In genomic region chr2:146299841-146300460, GRCm38 (mm10) we compare ENCODE assay signal across 20 mouse cellular contexts.
DNase-seq lines count a peak whose midpoint lies in the region; ATAC-seq and TF ChIP-seq lines count a peak whose summit lies in the region.
"Had no signal": no experiment of that assay in that cellular context is flagged by ENCODE, and none has a peak within 500 bp of the region (broad histone marks: within the 10 kb centered on the region; RNA-seq: fewer than 3 reads in every experiment).

No protein-coding gene starts in this region.

- ATAC-seq in hindbrain, embryonic 12.5 days (ENCODE audit: low FRiP score), result peak; percentile 45; the same call in 1 of the 2 replicates
- no peak for ATAC-seq in hindbrain, embryonic 13.5 days (ENCODE audit: low FRiP score)
- peak; percentile 50; the same call in 1 of the 2 replicates for ATAC-seq in embryonic facial prominence, embryonic 14.5 days (ENCODE audit: low read depth)
- ATAC-seq in forebrain, postnatal 0 days, result no peak
- ATAC-seq in midbrain, embryonic 16.5 days, result peak; percentile 59; the same call in 1 of the 2 replicates
- ATAC-seq: intestine, postnatal 0 days had no signal

- TF ChIP-seq CTCF in forebrain, postnatal 0 days (IDR thresholded peaks at IDR 0.05; ENCODE audit: low read depth), result no peak

- peak; percentile 52 for DNase-seq in embryonic facial prominence, embryonic 14.5 days (ENCODE audit: low spot score)
- no peak for DNase-seq in forebrain, postnatal 0 days
- DNase-seq in kidney, postnatal 10 days, result no peak
- DNase-seq in kidney, postnatal 36 days, result no peak
- no peak for DNase-seq in testis, postnatal 14 days (ENCODE audit: low spot score)
- DNase-seq: B cell, adult 2 months; cerebellum, postnatal 14 days; heart, adult 18-20 months; lung, postnatal 10 days; right cerebral cortex, adult 18-20 months; thymus, adult 18-20 months had no signal

- no peaks in the 10 kb centered on the region for H3K27me3 ChIP-seq in hindbrain, embryonic 12.5 days
- H3K27me3 ChIP-seq in hindbrain, embryonic 13.5 days, result 0 out of 2 replicates have a peak, but pooled peaks cover 3% of the 10 kb centered on the region
- no peaks in the 10 kb centered on the region for H3K27me3 ChIP-seq in embryonic facial prominence, embryonic 14.5 days (replicated peaks; ENCODE audit: control insufficient read depth, insufficient read depth, low read length)
- no peaks in the 10 kb centered on the region for H3K27me3 ChIP-seq in forebrain, postnatal 0 days (ENCODE audit: insufficient read depth, low read length)
- no peaks in the 10 kb centered on the region for H3K27me3 ChIP-seq in midbrain, embryonic 16.5 days (ENCODE audit: control insufficient read depth, insufficient read depth, low read depth, low read length)
- H3K27me3 ChIP-seq: embryonic facial prominence, embryonic 13.5 days; heart, embryonic 15.5 days; limb, embryonic 13.5 days had no signal

- no peaks in the 10 kb centered on the region for H3K36me3 ChIP-seq in hindbrain, embryonic 12.5 days
- no peaks in the 10 kb centered on the region for H3K36me3 ChIP-seq in hindbrain, embryonic 13.5 days
- no peaks in the 10 kb centered on the region for H3K36me3 ChIP-seq in embryonic facial prominence, embryonic 14.5 days (ENCODE audit: control insufficient read depth, insufficient read depth, low read length)
- no peaks in the 10 kb centered on the region for H3K36me3 ChIP-seq in forebrain, postnatal 0 days (ENCODE audit: insufficient read depth)
- no peaks in the 10 kb centered on the region for H3K36me3 ChIP-seq in midbrain, embryonic 16.5 days (ENCODE audit: control insufficient read depth, insufficient read depth, low read length)
- H3K36me3 ChIP-seq: embryonic facial prominence, embryonic 13.5 days; heart, embryonic 15.5 days; limb, embryonic 13.5 days had no signal

- peak overlapping the region; percentile 60 for H3K27ac ChIP-seq in hindbrain, embryonic 12.5 days
- no peak overlapping the region for H3K27ac ChIP-seq in hindbrain, embryonic 13.5 days
- H3K27ac ChIP-seq in embryonic facial prominence, embryonic 14.5 days (replicated peaks; ENCODE audit: low read depth, low read length), result no peak overlapping the region
- 0 out of 2 replicates have a peak overlapping the region, but pooled peaks have one; percentile 54 for H3K27ac ChIP-seq in forebrain, postnatal 0 days (ENCODE audit: low read depth, low read length)
- H3K27ac ChIP-seq in midbrain, embryonic 16.5 days (ENCODE audit: low read length), result no peak overlapping the region
- H3K27ac ChIP-seq: embryonic facial prominence, embryonic 13.5 days; heart, embryonic 15.5 days; layer of hippocampus, adult 2 months; limb, embryonic 13.5 days; liver, embryonic 14.5 days had no signal

- WGBS in hindbrain, embryonic 12.5 days, result 11% methylated on average over 3 of the region's 3 CpGs
- 18% methylated on average over 3 of the region's 3 CpGs for WGBS in hindbrain, embryonic 13.5 days
- 32% methylated on average over 3 of the region's 3 CpGs for WGBS in embryonic facial prominence, embryonic 14.5 days
- 20% methylated on average over 3 of the region's 3 CpGs for WGBS in forebrain, postnatal 0 days
- WGBS in midbrain, embryonic 16.5 days, result 24% methylated on average over 3 of the region's 3 CpGs

- no peaks in the 10 kb centered on the region for H3K9me3 ChIP-seq in hindbrain, embryonic 12.5 days (replicated peaks)
- no peaks in the 10 kb centered on the region for H3K9me3 ChIP-seq in hindbrain, embryonic 13.5 days
- H3K9me3 ChIP-seq in embryonic facial prominence, embryonic 14.5 days (ENCODE audit: control insufficient read depth, low read length), result no peaks in the 10 kb centered on the region
- H3K9me3 ChIP-seq in forebrain, postnatal 0 days (ENCODE audit: low read length), result no peaks in the 10 kb centered on the region
- H3K9me3 ChIP-seq in midbrain, embryonic 16.5 days (replicated peaks; ENCODE audit: control insufficient read depth, low read length, poor library complexity, severe bottlenecking), result no peaks in the 10 kb centered on the region
- H3K9me3 ChIP-seq: embryonic facial prominence, embryonic 13.5 days; heart, embryonic 15.5 days; limb, embryonic 13.5 days had no signal

- no peak overlapping the region for H3K4me2 ChIP-seq in hindbrain, embryonic 12.5 days (replicated peaks)
- no peak overlapping the region for H3K4me2 ChIP-seq in hindbrain, embryonic 13.5 days
- no peak overlapping the region for H3K4me2 ChIP-seq in embryonic facial prominence, embryonic 14.5 days (ENCODE audit: low read depth, low read length)
- H3K4me2 ChIP-seq in forebrain, postnatal 0 days (ENCODE audit: low read depth), result no peak overlapping the region
- no peak overlapping the region for H3K4me2 ChIP-seq in midbrain, embryonic 16.5 days (ENCODE audit: low read length)
- H3K4me2 ChIP-seq: embryonic facial prominence, embryonic 13.5 days; heart, embryonic 15.5 days; limb, embryonic 13.5 days had no signal

- H3K9ac ChIP-seq in hindbrain, embryonic 12.5 days, result no peak overlapping the region
- no peak overlapping the region for H3K9ac ChIP-seq in hindbrain, embryonic 13.5 days
- H3K9ac ChIP-seq in embryonic facial prominence, embryonic 14.5 days (ENCODE audit: low read depth, low read length), result no peak overlapping the region
- no peak overlapping the region for H3K9ac ChIP-seq in forebrain, postnatal 0 days
- H3K9ac ChIP-seq in midbrain, embryonic 16.5 days (ENCODE audit: low read depth, low read length), result no peak overlapping the region
- H3K9ac ChIP-seq: embryonic facial prominence, embryonic 13.5 days; heart, embryonic 15.5 days; limb, embryonic 13.5 days; liver, embryonic 14.5 days had no signal

- peaks cover 33% of the 10 kb centered on the region for H3K4me1 ChIP-seq in hindbrain, embryonic 12.5 days
- peaks cover 35% of the 10 kb centered on the region for H3K4me1 ChIP-seq in hindbrain, embryonic 13.5 days (replicated peaks)
- H3K4me1 ChIP-seq in embryonic facial prominence, embryonic 14.5 days (ENCODE audit: control insufficient read depth, insufficient read depth, low read length), result no peaks in the 10 kb centered on the region; the same call in 1 of the 2 replicates
- H3K4me1 ChIP-seq in forebrain, postnatal 0 days (ENCODE audit: insufficient read depth), result peaks cover 9% of the 10 kb centered on the region; the same call in 1 of the 2 replicates
- H3K4me1 ChIP-seq in midbrain, embryonic 16.5 days (ENCODE audit: control insufficient read depth, insufficient read depth, low read length), result peaks cover 19% of the 10 kb centered on the region
- H3K4me1 ChIP-seq: heart, embryonic 15.5 days had no signal

- no peak overlapping the region for H3K4me3 ChIP-seq in hindbrain, embryonic 12.5 days
- H3K4me3 ChIP-seq in hindbrain, embryonic 13.5 days, result no peak overlapping the region
- no peak overlapping the region for H3K4me3 ChIP-seq in embryonic facial prominence, embryonic 14.5 days (ENCODE audit: low read depth, low read length)
- H3K4me3 ChIP-seq in forebrain, postnatal 0 days (ENCODE audit: low read depth, low read length), result no peak overlapping the region
- no peak overlapping the region for H3K4me3 ChIP-seq in midbrain, embryonic 16.5 days (ENCODE audit: low read depth, low read length)
- H3K4me3 ChIP-seq: embryonic facial prominence, embryonic 13.5 days; heart, embryonic 15.5 days; layer of hippocampus, adult 2 months; limb, embryonic 13.5 days had no signal

Comparison
In these comparisons a context has a peak if more than half of its experiments do, and no peak if none do; other contexts are left out.
1. ATAC-seq: peak in hindbrain, embryonic 12.5 days (single experiment), embryonic facial prominence, embryonic 14.5 days (single experiment) and midbrain, embryonic 16.5 days (single experiment); none in hindbrain, embryonic 13.5 days (single experiment) and forebrain, postnatal 0 days (single experiment).
2. H3K27ac ChIP-seq: peak in hindbrain, embryonic 12.5 days (single experiment) and forebrain, postnatal 0 days (single experiment); none in hindbrain, embryonic 13.5 days (single experiment), embryonic facial prominence, embryonic 14.5 days (single experiment) and midbrain, embryonic 16.5 days (single experiment).